Mouse (Mus musculus) spleen, adult 2 months (tissue): Measurements from ENCODE around the gene Cd19.

Experiments
- CTCF ChIP-seq: fragments of 200-500 bp; IDR thresholded peaks from 2 replicates; pipeline ENCODE4 v1.5.1; 2011; ENCODE audit warnings: mild to moderate bottlenecking, inconsistent platforms; ENCODE audit not compliant: insufficient read depth, insufficient read length, insufficient replicate concordance; ENCODE audit errors: extremely low read depth
- POLR2A ChIP-seq: fragments of 200-500 bp; IDR thresholded peaks from 2 replicates; pipeline ENCODE4 v1.6.1; 2011; ENCODE audit warnings: low read depth, low read length, inconsistent platforms

DNA sequence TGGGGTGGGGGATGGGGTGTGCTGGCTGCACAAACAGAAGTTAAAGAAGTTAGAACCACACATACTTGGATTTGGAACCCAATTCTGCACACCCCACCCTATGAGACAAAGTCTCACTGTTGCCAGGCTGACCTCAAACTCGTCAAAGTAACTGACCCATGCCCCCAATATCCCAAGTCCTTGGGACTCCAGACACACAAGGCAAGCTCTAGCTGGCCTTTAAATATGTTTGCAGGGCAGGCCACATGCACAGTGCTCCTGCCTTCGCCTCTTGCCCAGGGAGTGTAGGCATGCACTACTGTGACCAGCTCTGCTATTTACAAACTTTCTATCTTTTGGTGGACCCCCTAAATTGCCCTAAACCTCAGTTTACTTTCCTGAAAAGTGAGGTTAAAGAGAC, 40.6 kb upstream of the Cd19 start:
- TF ChIP-seq CTCF (no peak), POLR2A (no peak)
